Mouse (Mus musculus): ENCODE results near the gene Hjurp. TPM values are rescaled to one million over a fixed set of nuclear protein-coding genes. Genes with fewer than 3 reads are reported as not detected.

Gene Hjurp
- polyA plus RNA-seq, 2 experiments, result 139 to 277 TPM

- Histone ChIP-seq H3K27me3 (ENCODE audit: control insufficient read depth, insufficient read depth, low read length) (no peaks in the 10 kb centered on the region), H3K36me3 (ENCODE audit: control insufficient read depth, insufficient read depth, low read length) (peaks cover 51% of the 10 kb centered on the region), H3K4me2 (replicated peaks; ENCODE audit: low read depth, low read length, severe bottlenecking) (no peak overlapping the region), H3K9me3 (ENCODE audit: control insufficient read depth, low read length) (no peaks in the 10 kb centered on the region), H3K9ac (ENCODE audit: low read depth, low read length, severe bottlenecking) (0 out of 2 replicates have a peak overlapping the region, but pooled peaks have one; percentile 1), H3K4me1 (ENCODE audit: control insufficient read depth, insufficient read depth, low read length) (peaks cover 13% of the 10 kb centered on the region), H3K27ac (replicated peaks; ENCODE audit: low read depth, low read length) (no peak overlapping the region), H3K4me3 (replicated peaks; ENCODE audit: low read length) (no peak overlapping the region)
- TF ChIP-seq POLR2A (IDR thresholded peaks at IDR 0.05; ENCODE audit: borderline replicate concordance, extremely low read depth, insufficient read depth, insufficient read length), result no peak
- ATAC-seq (ENCODE audit: low FRiP score, low read depth), result no peak
- 72% methylated on average over 11 of the region's 11 CpGs for WGBS
- DNase-seq (ENCODE audit: low spot score), result no peak
These were observed 2.9 kb downstream of the Hjurp start for GRCm38 (mm10) chr1:88274371-88275077.

DNA sequence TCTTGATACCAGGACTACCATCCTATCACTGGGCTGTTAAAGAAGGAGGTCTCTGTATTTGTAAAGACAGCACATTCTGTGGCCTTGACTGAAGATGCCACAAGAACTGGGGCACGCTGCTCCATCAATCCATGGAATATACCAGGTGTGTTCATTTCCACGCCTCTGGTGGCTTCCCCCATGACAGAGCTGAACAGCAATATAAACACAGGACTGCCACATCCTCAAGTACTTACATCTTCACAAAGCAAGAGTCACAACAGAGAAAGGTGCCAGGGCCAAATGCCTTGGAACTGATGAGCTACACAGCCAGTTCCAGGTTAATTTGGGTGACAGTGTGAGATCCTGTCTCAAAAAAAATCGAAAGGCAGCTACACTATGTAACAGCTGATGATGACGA is 3.6 kb downstream of the Hjurp start:
- DNase-seq (ENCODE audit: low spot score) (no peak), ATAC-seq (ENCODE audit: low FRiP score, low read depth) (no peak)
- Histone ChIP-seq H3K36me3 (ENCODE audit: control insufficient read depth, insufficient read depth, low read length) (peaks cover 58% of the 10 kb centered on the region), H3K9ac (ENCODE audit: low read depth, low read length, severe bottlenecking) (no peak overlapping the region), H3K27me3 (ENCODE audit: control insufficient read depth, insufficient read depth, low read length) (no peaks in the 10 kb centered on the region), H3K9me3 (ENCODE audit: control insufficient read depth, low read length) (no peaks in the 10 kb centered on the region), H3K27ac (replicated peaks; ENCODE audit: low read depth, low read length) (no peak overlapping the region), H3K4me3 (replicated peaks; ENCODE audit: low read length) (no peak overlapping the region), H3K4me2 (replicated peaks; ENCODE audit: low read depth, low read length, severe bottlenecking) (no peak overlapping the region), H3K4me1 (ENCODE audit: control insufficient read depth, insufficient read depth, low read length) (peaks cover 13% of the 10 kb centered on the region)
- TF ChIP-seq POLR2A (IDR thresholded peaks at IDR 0.05; ENCODE audit: borderline replicate concordance, extremely low read depth, insufficient read depth, insufficient read length), result no peak
- WGBS, result 83% methylated on average over 4 of the region's 4 CpGs

DNA sequence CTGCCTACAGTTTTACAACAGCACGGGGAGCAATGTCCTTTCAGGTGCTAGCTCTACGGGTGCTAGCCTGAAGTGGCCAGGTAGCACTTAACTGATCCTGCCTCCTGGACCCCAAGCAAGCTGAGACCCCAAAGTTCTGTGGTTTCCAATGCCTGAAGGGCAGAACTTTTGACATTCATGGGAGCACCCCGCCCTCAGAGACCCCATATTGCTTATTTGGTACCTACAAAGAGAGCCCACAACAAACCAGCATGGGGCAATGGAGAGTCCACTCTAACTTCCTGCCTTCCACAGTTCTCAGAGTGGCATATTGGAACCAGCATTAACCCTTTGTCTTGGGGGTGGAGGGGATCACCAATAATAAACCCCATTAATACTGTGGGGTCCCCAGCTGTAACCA is 4.1 kb downstream of the Hjurp start:
- no peak for ATAC-seq (ENCODE audit: low FRiP score, low read depth)
- no peaks in the 10 kb centered on the region for H3K27me3 ChIP-seq (ENCODE audit: control insufficient read depth, insufficient read depth, low read length)
- no peaks in the 10 kb centered on the region for H3K9me3 ChIP-seq (ENCODE audit: control insufficient read depth, low read length)
- no peak overlapping the region for H3K4me3 ChIP-seq (replicated peaks; ENCODE audit: low read length)
- no peak for DNase-seq (ENCODE audit: low spot score)
- peaks cover 13% of the 10 kb centered on the region for H3K4me1 ChIP-seq (ENCODE audit: control insufficient read depth, insufficient read depth, low read length)
- peaks cover 63% of the 10 kb centered on the region for H3K36me3 ChIP-seq (ENCODE audit: control insufficient read depth, insufficient read depth, low read length)
- 95% methylated on average over 3 of the region's 3 CpGs for WGBS
- no peak overlapping the region for H3K9ac ChIP-seq (ENCODE audit: low read depth, low read length, severe bottlenecking)
- no peak overlapping the region for H3K27ac ChIP-seq (replicated peaks; ENCODE audit: low read depth, low read length)
- H3K4me2 ChIP-seq (replicated peaks; ENCODE audit: low read depth, low read length, severe bottlenecking), result no peak overlapping the region
- TF ChIP-seq POLR2A (IDR thresholded peaks at IDR 0.05; ENCODE audit: borderline replicate concordance, extremely low read depth, insufficient read depth, insufficient read length), result no peak

GRCm38 (mm10) chr1:88272851-88273250 is 4.6 kb downstream of the Hjurp start:
- no peak overlapping the region for H3K4me3 ChIP-seq (replicated peaks; ENCODE audit: low read length)
- peaks cover 13% of the 10 kb centered on the region for H3K4me1 ChIP-seq (ENCODE audit: control insufficient read depth, insufficient read depth, low read length)
- TF ChIP-seq POLR2A (IDR thresholded peaks at IDR 0.05; ENCODE audit: borderline replicate concordance, extremely low read depth, insufficient read depth, insufficient read length), result no peak
- H3K36me3 ChIP-seq (ENCODE audit: control insufficient read depth, insufficient read depth, low read length), result peaks cover 68% of the 10 kb centered on the region
- DNase-seq (ENCODE audit: low spot score) (no peak), ATAC-seq (ENCODE audit: low FRiP score, low read depth) (no peak)
- no peaks in the 10 kb centered on the region for H3K9me3 ChIP-seq (ENCODE audit: control insufficient read depth, low read length)
- no peak overlapping the region for H3K4me2 ChIP-seq (replicated peaks; ENCODE audit: low read depth, low read length, severe bottlenecking)
- no peak overlapping the region for H3K27ac ChIP-seq (replicated peaks; ENCODE audit: low read depth, low read length)
- H3K9ac ChIP-seq (ENCODE audit: low read depth, low read length, severe bottlenecking), result no peak overlapping the region
- H3K27me3 ChIP-seq (ENCODE audit: control insufficient read depth, insufficient read depth, low read length), result no peaks in the 10 kb centered on the region
- 59% methylated on average over 4 of the region's 4 CpGs for WGBS

GRCm38 (mm10) chr1:88269539-88270309 is 7.7 kb downstream of the Hjurp start:
- no peaks in the 10 kb centered on the region for H3K27me3 ChIP-seq (ENCODE audit: control insufficient read depth, insufficient read depth, low read length)
- no peaks in the 10 kb centered on the region for H3K4me1 ChIP-seq (ENCODE audit: control insufficient read depth, insufficient read depth, low read length)
- H3K9ac ChIP-seq (ENCODE audit: low read depth, low read length, severe bottlenecking), result no peak overlapping the region
- ATAC-seq (ENCODE audit: low FRiP score, low read depth) (no peak), DNase-seq (ENCODE audit: low spot score) (no peak)
- no peak overlapping the region for H3K27ac ChIP-seq (replicated peaks; ENCODE audit: low read depth, low read length)
- no peak overlapping the region for H3K4me2 ChIP-seq (replicated peaks; ENCODE audit: low read depth, low read length, severe bottlenecking)
- no peak overlapping the region for H3K4me3 ChIP-seq (replicated peaks; ENCODE audit: low read length)
- H3K36me3 ChIP-seq (ENCODE audit: control insufficient read depth, insufficient read depth, low read length), result peaks cover 90% of the 10 kb centered on the region
- 88% methylated on average over 12 of the region's 12 CpGs for WGBS
- TF ChIP-seq POLR2A (IDR thresholded peaks at IDR 0.05; ENCODE audit: borderline replicate concordance, extremely low read depth, insufficient read depth, insufficient read length), result no peak
- no peaks in the 10 kb centered on the region for H3K9me3 ChIP-seq (ENCODE audit: control insufficient read depth, low read length)

Measured in limb, embryonic 14.5 days (tissue).